Comparison of ENCODE assay signal across 11 mouse cellular contexts in genomic region chr1:59524071-59524470, GRCm38 (mm10). TPM values are rescaled to one million over a fixed set of nuclear protein-coding genes. Genes with fewer than 3 reads are reported as not detected.
DNase-seq lines count a peak whose midpoint lies in the region; ATAC-seq and TF ChIP-seq lines count a peak whose summit lies in the region.
"Had no signal": no experiment of that assay in that cellular context is flagged by ENCODE, and none has a peak within 500 bp of the region (broad histone marks: within the 10 kb centered on the region; RNA-seq: fewer than 3 reads in every experiment).

No protein-coding gene starts in this region.

- peak; percentile 73 for ATAC-seq in midbrain, embryonic 14.5 days (ENCODE audit: low FRiP score, low TSS enrichment)
- no peak for ATAC-seq in megakaryocyte-erythroid progenitor cell, adult 5-6 weeks (replicated peaks; ENCODE audit: low FRiP score, low TSS enrichment, poor library complexity, severe bottlenecking)
- no peak for ATAC-seq in cerebellum, adult (ENCODE audit: insufficient number of reproducible peaks, low FRiP score, low TSS enrichment)

- no peak overlapping the region for H3K9ac ChIP-seq in midbrain, embryonic 14.5 days (replicated peaks; ENCODE audit: low read length)

- no peak for TF ChIP-seq POLR2A in cortical plate, adult 2 months (IDR thresholded peaks at IDR 0.05; ENCODE audit: extremely low read depth, insufficient read depth, low read length)

- 28% methylated on average over 2 of the region's 2 CpGs for WGBS in hindbrain, embryonic 10.5 days
- 12% methylated on average over 2 of the region's 2 CpGs for WGBS in midbrain, embryonic 14.5 days

- peaks cover 15% of the 10 kb centered on the region; the same call in 1 of the 2 replicates for H3K36me3 ChIP-seq in hindbrain, embryonic 10.5 days
- H3K36me3 ChIP-seq in midbrain, embryonic 14.5 days (ENCODE audit: control insufficient read depth, insufficient read depth, low read length): no peaks in the 10 kb centered on the region

- H3K4me2 ChIP-seq in midbrain, embryonic 14.5 days (ENCODE audit: low read length): no peak overlapping the region
- H3K4me2 ChIP-seq: liver, embryonic 11.5 days had no signal

- no peak for TF ChIP-seq CTCF in cortical plate, adult 2 months (IDR thresholded peaks at IDR 0.05; ENCODE audit: extremely low read depth, insufficient read depth, low read length)

- no peak overlapping the region for H3K4me3 ChIP-seq in cortical plate, adult 2 months (ENCODE audit: insufficient read depth, low read length)
- peak overlapping the region; percentile 4; the same call in 1 of the 2 replicates for H3K4me3 ChIP-seq in hindbrain, embryonic 10.5 days
- no peak overlapping the region for H3K4me3 ChIP-seq in midbrain, embryonic 14.5 days (replicated peaks; ENCODE audit: low read depth, low read length)
- H3K4me3 ChIP-seq: erythroblast, embryonic 14.5 days had no signal

- intact Hi-C loops in heart, postnatal 14 days (cut with DNase I): no loop called here

- H3K27ac ChIP-seq in cortical plate, adult 2 months (ENCODE audit: insufficient read depth, low read length): peak overlapping the region; percentile 75
- H3K27ac ChIP-seq in hindbrain, embryonic 10.5 days: peak overlapping the region; percentile 82
- peak overlapping the region; percentile 3; the same call in 1 of the 2 replicates for H3K27ac ChIP-seq in midbrain, embryonic 14.5 days (replicated peaks; ENCODE audit: low read depth, low read length)
- H3K27ac ChIP-seq: kidney, postnatal 0 days had no signal

- H3K27me3 ChIP-seq in hindbrain, embryonic 10.5 days (ENCODE audit: insufficient read depth, poor library complexity, severe bottlenecking): no peaks in the 10 kb centered on the region
- H3K27me3 ChIP-seq in midbrain, embryonic 14.5 days (ENCODE audit: control insufficient read depth, insufficient read depth, low read length): no peaks in the 10 kb centered on the region

- DNase-seq in adrenal gland, postnatal 10 days: peak; percentile 27
- DNase-seq in hindbrain, embryonic 10.5 days (ENCODE audit: low spot score): peak; percentile 65
- DNase-seq in midbrain, embryonic 14.5 days: peak; percentile 54
- DNase-seq in heart, postnatal 14 days: no peak
- DNase-seq: right cerebral cortex, postnatal 4 days had no signal

- no peaks in the 10 kb centered on the region for H3K9me3 ChIP-seq in hindbrain, embryonic 10.5 days
- no peaks in the 10 kb centered on the region for H3K9me3 ChIP-seq in midbrain, embryonic 14.5 days (ENCODE audit: control insufficient read depth, low read length)

- no peaks in the 10 kb centered on the region; the same call in 1 of the 2 replicates for H3K4me1 ChIP-seq in cortical plate, adult 2 months (ENCODE audit: control insufficient read depth, insufficient read depth, low read length)
- peaks cover 54% of the 10 kb centered on the region for H3K4me1 ChIP-seq in hindbrain, embryonic 10.5 days (replicated peaks)
- H3K4me1 ChIP-seq in midbrain, embryonic 14.5 days (ENCODE audit: control insufficient read depth, insufficient read depth, low read length): peaks cover 11% of the 10 kb centered on the region; the same call in 1 of the 2 replicates

RNA-seq across cellular contexts. Expression of gene Gm973, which starts 8.0 kb away (rescaled TPM):
- total RNA-seq in adrenal gland, postnatal 10 days (2021): 1 to 10 TPM; 5.7 to 9.7 TPM
- 9.8 and 11.5 TPM in 2 replicates for polyA plus RNA-seq in cortical plate, adult 2 months (2012; rRNA removed)
- 9.0 TPM in 2 replicates for polyA plus RNA-seq in hindbrain, embryonic 10.5 days (2016; fragmentation: Nextera tagmentation; extraction: Ambion mirVana)
- polyA plus RNA-seq in midbrain, embryonic 14.5 days (2014; fragmentation: Nextera tagmentation; extraction: Ambion mirVana): 7.9 and 10.3 TPM in 2 replicates
- total RNA-seq in megakaryocyte-erythroid progenitor cell, adult 5-6 weeks (2014; fragmentation: Nextera tagmentation): 3.1 and 14.2 TPM in 2 replicates
- total RNA-seq in megakaryocyte-erythroid progenitor cell, adult 5-6 weeks (2017): 1.4 TPM in 1 of 2 replicates, not detected in the other
- under 1 TPM; 0.29 to 0.79 TPM for total RNA-seq in heart, postnatal 14 days (2021)
- polyA plus RNA-seq: erythroblast, embryonic 14.5 days had no signal

RNA-seq across cellular contexts. Expression of gene Fzd7, which starts 41.8 kb away (rescaled TPM):
- total RNA-seq in adrenal gland, postnatal 10 days (2021): 10 to 100 TPM; 12.6 to 18.3 TPM
- polyA plus RNA-seq in cortical plate, adult 2 months (2012; rRNA removed): 3.2 and 3.3 TPM in 2 replicates
- polyA plus RNA-seq in hindbrain, embryonic 10.5 days (2016; fragmentation: Nextera tagmentation; extraction: Ambion mirVana): 14.4 and 16.1 TPM in 2 replicates
- polyA plus RNA-seq in midbrain, embryonic 14.5 days (2014; fragmentation: Nextera tagmentation; extraction: Ambion mirVana): 4.2 TPM in 2 replicates
- 14.0 and 16.1 TPM in 2 replicates for total RNA-seq in megakaryocyte-erythroid progenitor cell, adult 5-6 weeks (2014; fragmentation: Nextera tagmentation)
- 15.4 and 18.0 TPM in 2 replicates for total RNA-seq in megakaryocyte-erythroid progenitor cell, adult 5-6 weeks (2017)
- 1 to 10 TPM; 4.7 to 6.4 TPM for total RNA-seq in heart, postnatal 14 days (2021)

Comparison
In these comparisons a context has a peak if more than half of its experiments do, and no peak if none do; other contexts are left out.
1. DNase-seq: peak in adrenal gland, postnatal 10 days (single experiment), hindbrain, embryonic 10.5 days (single experiment) and midbrain, embryonic 14.5 days (single experiment); none in heart, postnatal 14 days (0 of 2).
2. H3K27ac ChIP-seq: peak in every context shown above with its lines; median percentile 82 in hindbrain, embryonic 10.5 days; 75 in cortical plate, adult 2 months; 3 in midbrain, embryonic 14.5 days.